Mouse (Mus musculus) lung, adult 2 months (tissue): ENCODE measurements around the gene Gm4307.
"Not testable (repeated sequence)": the region's sequence is repeated elsewhere in the genome, so short reads cannot be mapped to it uniquely, and the experiment has no call there.

Experiments used
- CTCF ChIP-seq: fragments of 200-500 bp; IDR thresholded peaks from 2 replicates; pipeline ENCODE4 v1.5.1; 2011; ENCODE audit warnings: mild to moderate bottlenecking, low read length, control low read depth; ENCODE audit not compliant: insufficient read depth
- POLR2A ChIP-seq: fragments of 200-500 bp; IDR thresholded peaks from 2 replicates; pipeline ENCODE4 v1.6.1; 2011; ENCODE audit warnings: low read depth, mild to moderate bottlenecking, control low read depth, low read length, borderline replicate concordance; ENCODE audit errors: extremely low read depth

DNA sequence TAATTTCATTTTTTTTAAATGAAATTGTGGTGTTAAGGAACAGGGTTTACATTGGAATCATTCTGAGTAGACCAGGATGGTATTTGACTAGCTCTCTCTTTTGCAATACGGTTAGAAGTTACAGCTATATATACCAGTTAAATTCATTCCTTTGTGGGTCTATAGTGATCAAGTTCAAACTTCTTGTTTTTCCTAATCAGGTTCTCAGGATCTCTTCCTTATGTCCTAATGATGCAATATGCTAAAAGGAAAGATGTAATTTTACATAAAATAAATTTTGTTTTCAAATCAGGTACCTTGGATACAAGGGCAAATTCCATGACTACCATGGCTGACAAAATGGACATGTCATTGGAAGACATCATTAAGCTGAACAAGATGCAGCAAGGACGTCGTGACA, 10.3 kb upstream of the Gm4307 start, which contains the start of gene Gm4305:
- TF ChIP-seq CTCF, POLR2A: not testable (repeated sequence)
